Mouse (Mus musculus) embryonic facial prominence, embryonic 15.5 days (tissue): ENCODE data around the gene Ano9. TPM values are rescaled to one million over a fixed set of nuclear protein-coding genes. Genes with fewer than 3 reads are reported as not detected.
A peak's percentile ranks its signal among the peaks of the same experiment; 100 is the strongest.

Experiments used
- ATAC-seq: fragments of 200-750 bp; cut with Nextera tagmentation; 2 replicates; pipeline ENCODE4 v1.8.0; 2017; ENCODE audit warnings: low read depth, moderate TSS enrichment; ENCODE audit not compliant: insufficient number of reproducible peaks, low FRiP score, low TSS enrichment
- H3K27ac ChIP-seq: fragments of 300-500 bp; sonication (generic); replicated peaks from 2 replicates; pipeline ENCODE4 v1.5.1; 2015; ENCODE audit warnings: mild to moderate bottlenecking, inconsistent platforms
- H3K27me3 ChIP-seq: fragments of 300-500 bp; sonication (generic); 2 replicates; pipeline ENCODE4 v1.6.1; 2015; ENCODE audit warnings: inconsistent platforms
- H3K36me3 ChIP-seq: fragments of 300-500 bp; sonication (generic); 2 replicates; pipeline ENCODE4 v1.6.1; 2015; ENCODE audit warnings: mild to moderate bottlenecking, inconsistent platforms
- H3K4me1 ChIP-seq: fragments of 300-500 bp; sonication (generic); 2 replicates; pipeline ENCODE4 v1.6.1; 2015; ENCODE audit warnings: inconsistent platforms
- H3K4me2 ChIP-seq: fragments of 300-500 bp; sonication (generic); replicated peaks from 2 replicates; pipeline ENCODE4 v1.6.1; 2015; ENCODE audit warnings: mild to moderate bottlenecking, inconsistent platforms
- H3K4me3 ChIP-seq: fragments of 300-500 bp; sonication (generic); replicated peaks from 2 replicates; pipeline ENCODE4 v1.5.1; 2015; ENCODE audit warnings: mild to moderate bottlenecking, inconsistent platforms
- H3K9ac ChIP-seq: fragments of 300-500 bp; sonication (generic); 2 replicates; pipeline ENCODE4 v1.6.1; 2015; ENCODE audit warnings: inconsistent platforms
- H3K9me3 ChIP-seq: fragments of 300-500 bp; sonication (generic); replicated peaks from 2 replicates; pipeline ENCODE4 v1.6.1; 2016; ENCODE audit warnings: inconsistent platforms
- WGBS: fragments of 180-500 bp; shearing (Covaris S2); methylation state at CpG from one replicate; pipeline ENCODE4 v1.1.7; 2015; 5-methylcytosine and 5-hydroxymethylcytosine counted together
- polyA plus RNA-seq: library from polyadenylated mRNA; unstranded; fragments of >200 nt; fragmentation: Nextera tagmentation; extraction: Ambion mirVana; gene quantifications from 2 replicates; pipeline ENCODE4 v1.2.1, GENCODE M21; 2015

The Ano9 gene
- polyA plus RNA-seq, 1 experiment from 2014 or later, result 20.7 TPM

GRCm38 (mm10) chr7:141062525-141062924 is 55.1 kb downstream of the Ano9 start:
- Histone ChIP-seq H3K9me3 (no peaks in the 10 kb centered on the region), H3K4me2 (no peak overlapping the region), H3K9ac (no peak overlapping the region), H3K27ac (no peak overlapping the region), H3K27me3 (no peaks in the 10 kb centered on the region), H3K4me3 (no peak overlapping the region), H3K4me1 (peaks cover 14% of the 10 kb centered on the region), H3K36me3 (peaks cover 19% of the 10 kb centered on the region; the same call in 1 of the 2 replicates)
- 87% methylated on average over 7 of the region's 7 CpGs for WGBS
- ATAC-seq, result no peak

GRCm38 (mm10) chr7:141061269-141061692 is 56.3 kb downstream of the Ano9 start:
- H3K9ac ChIP-seq, result peak overlapping the region; percentile 37
- H3K9me3 ChIP-seq, result no peaks in the 10 kb centered on the region
- H3K4me1 ChIP-seq, result peaks cover 14% of the 10 kb centered on the region
- H3K4me2 ChIP-seq, result peak overlapping the region; percentile 80
- 0 out of 2 replicates have a peak, but pooled peaks have one; percentile 9 for ATAC-seq
- H3K27me3 ChIP-seq, result no peaks in the 10 kb centered on the region
- H3K36me3 ChIP-seq, result peaks cover 14% of the 10 kb centered on the region; the same call in 1 of the 2 replicates
- under 1% methylated on average over 37 of the region's 37 CpGs for WGBS
- no peak overlapping the region for H3K27ac ChIP-seq
- peak overlapping the region; percentile 65 for H3K4me3 ChIP-seq

- under 1% methylated on average over 72 of the region's 72 CpGs for WGBS
- peak within 1 kb of the TSS; percentile 37 for H3K9ac ChIP-seq
- H3K9me3 ChIP-seq, result no peaks in the 10 kb centered on the region
- ATAC-seq, result peak; percentile 93
- H3K27ac ChIP-seq, result no peak within 1 kb of the TSS
- no peaks in the 10 kb centered on the region for H3K27me3 ChIP-seq
- H3K4me2 ChIP-seq, result peak within 1 kb of the TSS; percentile 80
- peak within 1 kb of the TSS; percentile 65 for H3K4me3 ChIP-seq
- H3K36me3 ChIP-seq, result peaks cover 14% of the 10 kb centered on the region; the same call in 1 of the 2 replicates
- H3K4me1 ChIP-seq, result peaks cover 14% of the 10 kb centered on the region
Measured at GRCm38 (mm10) chr7:141060426-141061242, 57.0 kb downstream of the Ano9 start, which contains the start of gene B4galnt4. Gene B4galnt4, plus strand, starts transcription at chr7:141061104.

GRCm38 (mm10) chr7:141059929-141060328 is 57.7 kb downstream of the Ano9 start:
- H3K4me2 ChIP-seq, result peak overlapping the region; percentile 80
- H3K9me3 ChIP-seq, result no peaks in the 10 kb centered on the region
- H3K9ac ChIP-seq, result peak overlapping the region; percentile 37; the same call in 1 of the 2 replicates
- WGBS, result 78% methylated on average over 2 of the region's 2 CpGs
- no peaks in the 10 kb centered on the region for H3K27me3 ChIP-seq
- H3K4me1 ChIP-seq, result peaks cover 14% of the 10 kb centered on the region
- H3K27ac ChIP-seq, result no peak overlapping the region
- peak overlapping the region; percentile 65 for H3K4me3 ChIP-seq
- ATAC-seq, result no peak
- H3K36me3 ChIP-seq, result peaks cover 7% of the 10 kb centered on the region; the same call in 1 of the 2 replicates

- no peaks in the 10 kb centered on the region for H3K36me3 ChIP-seq
- H3K27me3 ChIP-seq, result no peaks in the 10 kb centered on the region
- 88% methylated on average over 14 of the region's 14 CpGs for WGBS
- no peak overlapping the region for H3K9ac ChIP-seq
- H3K4me2 ChIP-seq, result no peak overlapping the region
- ATAC-seq, result no peak
- H3K4me1 ChIP-seq, result peaks cover 14% of the 10 kb centered on the region
- H3K9me3 ChIP-seq, result no peaks in the 10 kb centered on the region
- H3K27ac ChIP-seq, result no peak overlapping the region
- H3K4me3 ChIP-seq, result no peak overlapping the region
Measured at GRCm38 (mm10) chr7:141058601-141059341, 58.8 kb downstream of the Ano9 start.

- no peaks in the 10 kb centered on the region for H3K9me3 ChIP-seq
- H3K27me3 ChIP-seq, result no peaks in the 10 kb centered on the region
- peaks cover 14% of the 10 kb centered on the region for H3K4me1 ChIP-seq
- H3K27ac ChIP-seq, result no peak overlapping the region
- no peak overlapping the region for H3K4me2 ChIP-seq
- no peak for ATAC-seq
- H3K36me3 ChIP-seq, result no peaks in the 10 kb centered on the region
- no peak overlapping the region for H3K9ac ChIP-seq
- WGBS, result 95% methylated on average over 1 of the region's 1 CpGs
- H3K4me3 ChIP-seq, result no peak overlapping the region
Measured at GRCm38 (mm10) chr7:141057541-141057940, 60.1 kb downstream of the Ano9 start.

GRCm38 (mm10) chr7:141056976-141057375 is 60.6 kb downstream of the Ano9 start:
- H3K9me3 ChIP-seq, result no peaks in the 10 kb centered on the region
- H3K4me1 ChIP-seq, result peaks cover 13% of the 10 kb centered on the region
- no peak overlapping the region for H3K4me2 ChIP-seq
- no peaks in the 10 kb centered on the region for H3K36me3 ChIP-seq
- no peak for ATAC-seq
- no peak overlapping the region for H3K4me3 ChIP-seq
- no peak overlapping the region for H3K27ac ChIP-seq
- H3K27me3 ChIP-seq, result no peaks in the 10 kb centered on the region
- no peak overlapping the region for H3K9ac ChIP-seq
- 88% methylated on average over 6 of the region's 6 CpGs for WGBS

GRCm38 (mm10) chr7:141055785-141056184 is 61.8 kb downstream of the Ano9 start:
- Histone ChIP-seq H3K9me3 (no peaks in the 10 kb centered on the region), H3K4me2 (no peak overlapping the region), H3K9ac (no peak overlapping the region), H3K27me3 (no peaks in the 10 kb centered on the region), H3K27ac (no peak overlapping the region), H3K4me1 (peaks cover 6% of the 10 kb centered on the region), H3K36me3 (no peaks in the 10 kb centered on the region), H3K4me3 (no peak overlapping the region)
- no peak for ATAC-seq
- 78% methylated on average over 4 of the region's 4 CpGs for WGBS

GRCm38 (mm10) chr7:141052421-141052820 is 65.2 kb downstream of the Ano9 start:
- no peak overlapping the region for H3K9ac ChIP-seq
- 76% methylated on average over 2 of the region's 2 CpGs for WGBS
- no peak for ATAC-seq

GRCm38 (mm10) chr7:141052016-141052415 is 65.6 kb downstream of the Ano9 start:
- Histone ChIP-seq H3K27me3 (no peaks in the 10 kb centered on the region), H3K27ac (no peak overlapping the region), H3K4me2 (no peak overlapping the region), H3K4me1 (peaks cover 13% of the 10 kb centered on the region), H3K4me3 (no peak overlapping the region), H3K9ac (no peak overlapping the region), H3K9me3 (no peaks in the 10 kb centered on the region), H3K36me3 (no peaks in the 10 kb centered on the region)
- WGBS, result 84% methylated on average over 4 of the region's 4 CpGs
- no peak for ATAC-seq

More at GRCm38 (mm10) chr7:141052421-141052820, 65.2 kb downstream of the Ano9 start:
- Histone ChIP-seq H3K9me3 (no peaks in the 10 kb centered on the region), H3K27ac (no peak overlapping the region), H3K27me3 (no peaks in the 10 kb centered on the region), H3K4me2 (no peak overlapping the region), H3K4me1 (peaks cover 9% of the 10 kb centered on the region), H3K36me3 (no peaks in the 10 kb centered on the region), H3K4me3 (no peak overlapping the region)
